Mouse (Mus musculus) G1E-ER4 (cell line): ENCODE results near the gene Gm11096. TPM values are rescaled to one million over a fixed set of nuclear protein-coding genes. Genes with fewer than 3 reads are reported as not detected.

Source experiments
- GATA1 ChIP-seq: IDR thresholded peaks from one replicate; pipeline ENCODE4 v1.8.0; 2012; ENCODE audit warnings: low read length, inconsistent platforms
- polyA plus RNA-seq: library from polyadenylated mRNA; stranded (reverse); fragments of >175 nt; gene quantifications from 2 replicates; pipeline ENCODE4 v1.2.3, GENCODE M21; 2012

Gm11096 gene
- not detected in 2 replicates for polyA plus RNA-seq

DNA sequence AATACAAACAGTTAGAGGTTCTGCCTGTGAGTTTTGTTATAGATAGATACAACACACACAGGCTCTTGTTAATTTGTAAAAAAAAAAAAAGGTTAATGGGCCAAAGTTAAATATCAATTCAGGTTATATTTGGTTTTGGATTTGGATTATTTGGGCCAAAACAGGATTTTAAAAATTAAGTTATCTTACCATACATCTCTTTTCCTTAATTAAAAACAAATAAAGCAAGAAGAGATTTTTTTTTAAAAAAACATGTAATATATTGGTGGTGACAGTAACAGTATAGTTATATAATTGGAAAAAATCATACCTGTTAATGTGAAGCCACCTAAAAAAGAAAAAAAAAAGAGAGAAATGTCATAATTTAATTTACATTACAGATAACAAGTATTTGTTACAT, at the start of gene Gm11096:
Gene Gm11096 (plus strand): TSS at position 301 of the 400 bp plus-strand sequence.
- no peak for TF ChIP-seq GATA1

DNA sequence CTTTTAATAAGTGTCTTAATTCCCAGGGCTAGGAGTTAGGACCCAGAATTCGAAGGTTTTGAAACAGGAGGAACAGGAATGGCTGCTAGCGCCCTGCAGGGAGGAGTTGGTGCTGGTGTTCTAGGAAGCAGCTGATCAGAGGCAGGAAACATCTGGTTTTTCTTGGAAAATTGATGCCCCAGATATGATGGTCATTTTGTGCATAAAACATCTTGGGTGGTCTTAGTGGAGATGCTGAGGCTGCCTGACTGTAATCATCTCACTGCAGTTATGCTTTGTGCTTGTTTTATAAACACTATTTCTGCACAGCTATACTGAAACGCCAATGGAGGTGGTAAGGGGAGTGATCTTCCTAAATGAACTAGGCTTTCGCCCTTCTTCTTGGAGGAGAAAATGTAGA, 48.5 kb upstream of the Gm11096 start:
- no peak for TF ChIP-seq GATA1

- no peak for TF ChIP-seq GATA1
These were observed 47.4 kb upstream of the Gm11096 start for GRCm38 (mm10) chr17:81394124-81394523.

DNA sequence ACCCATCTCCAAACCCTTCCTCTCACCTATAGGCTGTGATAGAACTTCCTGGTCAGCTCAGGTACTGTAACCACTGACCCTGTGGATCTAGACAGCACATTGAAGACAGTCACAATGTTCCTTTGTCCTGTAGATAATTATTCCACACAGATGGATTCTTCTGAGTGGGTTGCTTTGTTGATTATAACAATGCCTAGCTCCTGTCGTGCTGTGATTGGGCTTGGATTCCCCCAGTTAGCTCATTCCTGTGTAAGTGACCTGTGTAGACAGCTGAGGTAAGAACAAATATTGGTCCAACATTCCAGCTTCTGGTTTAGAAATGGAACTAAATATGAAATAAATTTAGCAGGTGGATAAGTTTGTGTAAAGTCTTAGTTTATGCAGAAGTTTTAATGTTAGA, 44.1 kb upstream of the Gm11096 start:
- no peak for TF ChIP-seq GATA1

DNA sequence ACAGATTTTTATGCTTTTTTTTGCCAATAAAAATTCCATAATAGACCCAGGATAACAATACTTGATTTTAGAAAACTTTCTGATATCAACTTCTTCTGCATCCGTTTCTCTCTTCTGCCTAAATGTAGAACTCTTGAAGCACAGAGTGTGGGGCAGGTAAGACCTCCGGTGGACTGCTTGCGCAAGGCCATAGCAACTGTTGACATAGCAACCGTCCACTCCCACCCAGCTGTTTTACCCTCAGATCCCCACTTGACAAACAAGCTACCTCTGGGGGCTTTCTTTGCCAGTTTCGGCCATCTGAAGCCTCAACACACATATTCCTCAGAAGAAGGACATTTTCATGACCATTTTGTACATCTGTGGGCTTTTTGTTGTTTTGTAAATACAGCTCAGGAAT, 41.2 kb upstream of the Gm11096 start:
- TF ChIP-seq GATA1 = no peak

DNA sequence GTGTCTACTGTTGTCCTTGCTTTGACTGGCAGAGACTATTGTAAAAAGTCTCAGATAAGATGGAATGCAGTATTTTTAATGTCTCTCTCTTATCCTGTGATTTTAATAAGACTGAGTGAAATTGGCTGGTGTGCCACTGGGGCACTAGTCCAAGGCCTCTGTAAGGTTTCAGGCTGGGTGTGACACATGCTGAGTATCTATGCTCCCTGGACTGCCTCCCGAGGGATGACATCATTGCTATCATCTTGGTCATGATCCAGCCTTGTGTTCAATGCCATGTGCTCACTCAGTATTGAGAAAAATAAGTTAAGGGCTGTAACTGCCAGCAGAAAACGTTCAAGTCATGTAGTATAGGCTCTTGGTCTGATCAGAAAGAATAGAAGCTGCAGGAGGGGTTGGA, 38.9 kb upstream of the Gm11096 start:
- no peak for TF ChIP-seq GATA1

GRCm38 (mm10) chr17:81403121-81403520, 38.4 kb upstream of the Gm11096 start:
- TF ChIP-seq GATA1 = no peak

DNA sequence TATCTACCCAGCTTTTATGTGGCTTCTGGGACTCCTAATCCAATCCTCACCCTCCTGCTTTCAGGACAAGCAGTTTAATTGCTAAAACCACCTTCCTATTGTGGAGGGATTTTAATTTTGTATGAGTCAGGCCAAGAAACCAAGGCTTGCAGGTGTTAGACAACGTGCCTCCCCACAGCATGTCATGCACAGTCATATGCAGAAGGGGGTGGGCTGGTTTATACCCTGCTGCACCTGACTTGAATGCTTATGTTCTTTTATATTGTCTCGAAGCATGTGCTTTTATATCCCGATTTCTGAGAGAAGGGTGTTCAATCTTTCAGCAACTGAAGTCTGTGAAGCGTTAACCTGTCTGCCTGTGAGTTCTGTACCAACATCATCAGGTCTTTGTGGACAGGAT, 37.3 kb upstream of the Gm11096 start:
- TF ChIP-seq GATA1 = no peak

- TF ChIP-seq GATA1 = no peak
These were observed 28.8 kb upstream of the Gm11096 start for GRCm38 (mm10) chr17:81412736-81413135.

DNA sequence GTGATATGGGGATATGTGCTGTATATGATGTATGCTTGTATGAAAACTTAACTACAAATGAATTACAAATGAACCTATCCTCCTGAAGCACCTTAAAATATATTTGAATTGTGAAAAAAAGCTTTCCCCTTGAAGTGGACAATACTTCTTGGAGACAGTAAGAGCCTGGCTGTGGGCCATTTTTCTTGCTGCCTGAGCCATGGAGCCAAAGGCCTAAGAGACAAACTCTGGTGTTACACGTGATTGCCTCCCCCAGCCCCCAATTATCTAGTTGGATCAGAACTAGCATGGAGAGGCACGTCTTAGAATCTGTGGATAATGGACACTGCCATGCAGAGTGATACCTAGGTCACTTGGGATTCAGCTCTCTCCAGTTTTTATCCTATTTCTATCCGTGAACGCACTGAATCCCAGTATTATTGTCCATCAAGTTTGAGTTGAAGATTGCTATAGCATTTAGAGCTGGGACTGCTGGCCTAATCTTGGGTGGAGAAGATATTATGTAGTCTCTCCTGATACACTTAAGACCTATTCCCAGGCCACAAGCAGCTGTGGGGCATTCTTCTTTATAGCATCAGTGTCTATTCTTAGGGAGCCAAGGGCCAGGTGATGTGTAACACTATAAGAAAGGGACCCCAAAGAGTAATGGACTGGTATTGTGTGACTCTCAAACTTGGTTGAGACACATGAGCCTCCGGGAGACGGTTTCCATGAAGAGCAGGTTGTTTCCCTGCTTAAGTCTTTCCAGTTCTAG, 25.0 kb upstream of the Gm11096 start:
- no peak for TF ChIP-seq GATA1

- TF ChIP-seq GATA1 = no peak
These were observed 21.6 kb upstream of the Gm11096 start for GRCm38 (mm10) chr17:81419802-81420459.

- no peak for TF ChIP-seq GATA1
These were observed 17.2 kb upstream of the Gm11096 start for GRCm38 (mm10) chr17:81424256-81424912.

- no peak for TF ChIP-seq GATA1
These were observed 14.3 kb upstream of the Gm11096 start for GRCm38 (mm10) chr17:81427245-81427644.

- no peak for TF ChIP-seq GATA1
These were observed 8.8 kb upstream of the Gm11096 start for GRCm38 (mm10) chr17:81432733-81433132.

DNA sequence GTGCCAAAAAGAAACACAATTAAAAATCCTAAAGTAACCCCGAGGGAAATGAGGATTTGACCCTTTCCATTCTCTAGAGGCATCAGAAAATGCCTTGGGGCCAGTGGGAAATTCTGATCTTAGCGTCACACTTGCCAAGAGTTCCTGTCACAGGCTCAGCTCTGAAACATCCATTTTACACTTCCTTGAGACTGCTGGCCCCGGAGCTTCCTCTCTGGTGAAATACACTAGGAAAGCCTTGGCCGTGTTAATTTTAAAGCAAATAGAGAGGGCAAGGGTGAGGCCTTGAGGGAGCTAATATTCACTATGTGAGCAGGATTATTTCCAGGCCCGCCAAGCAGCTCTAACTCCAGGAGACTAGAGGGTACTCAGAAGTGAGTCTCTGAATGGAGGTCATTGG, 8.4 kb upstream of the Gm11096 start:
- TF ChIP-seq GATA1 = no peak

DNA sequence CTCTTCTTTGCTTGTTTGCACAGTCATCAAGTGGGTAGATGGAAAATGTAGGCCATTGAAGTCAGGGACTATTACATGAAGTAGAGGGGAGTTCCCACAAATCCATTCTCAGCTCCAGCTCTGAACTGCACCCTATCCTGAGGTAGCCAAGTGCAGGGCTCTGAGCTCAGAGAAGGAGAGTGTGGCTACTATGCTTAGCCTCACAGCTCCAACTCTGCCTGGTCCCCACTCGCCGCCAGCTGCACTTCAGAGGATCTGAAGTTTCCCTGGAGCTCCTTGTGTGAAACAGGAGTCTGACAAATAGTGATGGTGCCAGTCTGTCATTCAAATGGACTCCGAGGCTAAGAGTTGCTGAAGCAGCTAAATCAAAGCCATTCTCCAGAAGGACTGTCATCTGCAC, 13.7 kb downstream of the Gm11096 start:
- TF ChIP-seq GATA1 = no peak

GRCm38 (mm10) chr17:81455977-81456376, 14.4 kb downstream of the Gm11096 start:
- TF ChIP-seq GATA1 = no peak
